Mouse (Mus musculus): ENCODE measurements around the gene Gss.

- TF ChIP-seq CTCF (IDR thresholded peaks at IDR 0.05; ENCODE audit: borderline replicate concordance, extremely low read depth, insufficient read depth, insufficient read length) (no peak), POLR2A (IDR thresholded peaks at IDR 0.05; ENCODE audit: borderline replicate concordance, extremely low read depth, insufficient read depth, insufficient read length, poor library complexity, severe bottlenecking) (no peak)
These were observed 43.4 kb upstream of the Gss start for GRCm38 (mm10) chr2:155635961-155636360.

Data from brain, embryonic 14.5 days (tissue).